Mouse (Mus musculus): ENCODE results near the gene Socs7. TPM values are rescaled to one million over a fixed set of nuclear protein-coding genes. Genes with fewer than 3 reads are reported as not detected.
"Not testable (repeated sequence)": the region's sequence is repeated elsewhere in the genome, so short reads cannot be mapped to it uniquely, and the experiment has no call there.

Gene Socs7
- polyA plus RNA-seq, 1 experiment from 2014 or later, result 2.6 TPM

DNA sequence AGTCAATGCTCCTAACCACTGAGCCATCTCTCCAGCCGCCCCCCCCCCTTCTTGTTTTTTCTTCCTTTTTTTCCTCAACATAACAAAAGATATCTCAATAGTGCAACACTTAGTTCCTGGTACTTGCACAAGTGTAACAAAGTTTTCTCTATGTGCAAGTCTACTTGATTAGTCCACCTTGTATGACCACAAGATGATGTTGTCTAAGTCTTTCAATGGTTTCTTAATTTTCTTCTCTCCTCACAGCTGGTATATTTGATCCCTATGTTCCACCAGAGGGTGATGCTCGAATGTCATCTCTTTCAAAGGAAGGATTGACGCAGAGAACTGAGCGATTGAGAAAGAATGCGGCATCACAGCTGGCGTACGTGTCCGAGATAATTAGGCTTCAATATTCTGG, 41.2 kb upstream of the Socs7 start:
- no peaks in the 10 kb centered on the region for H3K9me3 ChIP-seq (replicated peaks; ENCODE audit: low read length)
- H3K9ac ChIP-seq (ENCODE audit: low read depth, low read length), result no peak overlapping the region
- H3K36me3 ChIP-seq (ENCODE audit: insufficient read depth, low read length), result peaks cover 23% of the 10 kb centered on the region; the same call in 1 of the 2 replicates
- H3K27ac ChIP-seq, result no peak overlapping the region
- no peak for TF ChIP-seq CTCF (IDR thresholded peaks at IDR 0.05; ENCODE audit: low read depth)
- no peak overlapping the region for H3K4me2 ChIP-seq (ENCODE audit: low read length)
- 92% methylated on average over 8 of the region's 8 CpGs for WGBS
- H3K4me3 ChIP-seq (replicated peaks; ENCODE audit: low read depth, low read length), result no peak overlapping the region
- ATAC-seq (replicated peaks; ENCODE audit: low FRiP score, low read depth) (no peak), DNase-seq (ENCODE audit: low spot score) (no peak)
- H3K27me3 ChIP-seq (ENCODE audit: insufficient read depth, low read length), result no peaks in the 10 kb centered on the region
- H3K4me1 ChIP-seq (replicated peaks; ENCODE audit: insufficient read depth, low read length), result no peaks in the 10 kb centered on the region

DNA sequence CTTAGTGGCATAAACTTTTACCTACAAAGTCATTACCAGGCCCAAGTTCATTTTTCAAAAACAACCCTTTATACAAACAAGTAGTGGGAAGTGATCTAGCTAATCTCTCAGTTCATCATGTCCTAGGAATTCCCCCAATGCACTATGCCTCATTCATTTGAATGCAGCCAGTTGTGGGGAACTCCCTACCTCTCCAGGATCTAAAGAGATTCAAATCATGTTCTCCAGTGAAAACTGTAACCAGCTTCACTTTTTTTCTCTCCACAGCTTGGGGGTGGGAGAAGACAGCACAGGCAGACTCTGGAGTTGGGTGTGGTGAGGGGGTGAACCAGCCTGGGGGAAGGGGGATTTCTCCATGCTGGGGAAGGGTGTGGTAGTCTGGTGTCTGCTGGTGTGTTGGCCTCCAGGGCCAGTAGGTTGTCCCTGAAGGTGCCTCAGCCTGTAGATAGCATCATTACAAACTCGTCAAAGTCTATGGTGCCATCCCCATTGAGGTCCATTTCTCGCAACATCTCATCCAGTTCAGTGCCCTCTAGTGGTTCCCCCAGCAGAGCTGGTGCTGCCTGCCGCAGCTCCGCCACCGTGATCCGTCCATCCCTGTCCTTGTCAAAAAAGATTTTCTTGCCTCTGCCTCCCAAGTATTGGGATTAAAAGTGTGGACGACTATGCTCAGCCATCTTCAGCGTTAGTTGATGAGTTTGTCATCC, 40.3 kb upstream of the Socs7 start:
- H3K27me3 ChIP-seq (ENCODE audit: insufficient read depth, low read length); H3K9me3 ChIP-seq (replicated peaks; ENCODE audit: low read length); H3K4me1 ChIP-seq (replicated peaks; ENCODE audit: insufficient read depth, low read length); H3K27ac ChIP-seq; H3K4me3 ChIP-seq (replicated peaks; ENCODE audit: low read depth, low read length); DNase-seq (ENCODE audit: low spot score); H3K9ac ChIP-seq (ENCODE audit: low read depth, low read length); ATAC-seq (replicated peaks; ENCODE audit: low FRiP score, low read depth); H3K4me2 ChIP-seq (ENCODE audit: low read length): not testable (repeated sequence)
- 83% methylated on average over 8 of the region's 8 CpGs for WGBS
- peaks cover 32% of the 10 kb centered on the region; the same call in 1 of the 2 replicates for H3K36me3 ChIP-seq (ENCODE audit: insufficient read depth, low read length)

DNA sequence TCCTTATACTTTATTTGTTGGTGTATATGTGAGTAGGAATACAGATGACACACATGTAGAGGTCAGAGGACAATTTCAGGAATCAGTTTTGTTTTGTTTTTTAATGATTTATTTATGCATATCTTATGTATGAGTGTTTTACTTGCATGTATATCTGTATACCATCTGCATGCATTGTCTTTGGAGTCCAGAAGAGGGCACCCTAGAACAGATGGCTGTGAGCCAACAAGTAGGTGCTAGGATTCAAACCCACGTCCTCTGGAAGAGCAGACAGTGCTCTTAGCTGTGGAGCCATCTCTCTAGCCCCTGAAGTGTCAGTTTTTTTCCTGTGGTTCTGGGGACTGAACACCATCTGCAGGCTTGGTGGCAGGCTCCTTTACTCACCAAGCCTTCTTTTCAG, 37.1 kb upstream of the Socs7 start:
- Histone ChIP-seq H3K4me1 (replicated peaks; ENCODE audit: insufficient read depth, low read length) (no peaks in the 10 kb centered on the region), H3K4me3 (replicated peaks; ENCODE audit: low read depth, low read length) (no peak overlapping the region), H3K27ac (no peak overlapping the region), H3K9me3 (replicated peaks; ENCODE audit: low read length) (no peaks in the 10 kb centered on the region), H3K27me3 (ENCODE audit: insufficient read depth, low read length) (no peaks in the 10 kb centered on the region), H3K36me3 (ENCODE audit: insufficient read depth, low read length) (peaks cover 46% of the 10 kb centered on the region), H3K4me2 (ENCODE audit: low read length) (no peak overlapping the region), H3K9ac (ENCODE audit: low read depth, low read length) (no peak overlapping the region)
- no peak for ATAC-seq (replicated peaks; ENCODE audit: low FRiP score, low read depth)
- no peak for DNase-seq (ENCODE audit: low spot score)
- TF ChIP-seq CTCF (IDR thresholded peaks at IDR 0.05; ENCODE audit: low read depth), result peak; percentile 48
- WGBS, result 61% methylated on average over 1 of the region's 1 CpGs

DNA sequence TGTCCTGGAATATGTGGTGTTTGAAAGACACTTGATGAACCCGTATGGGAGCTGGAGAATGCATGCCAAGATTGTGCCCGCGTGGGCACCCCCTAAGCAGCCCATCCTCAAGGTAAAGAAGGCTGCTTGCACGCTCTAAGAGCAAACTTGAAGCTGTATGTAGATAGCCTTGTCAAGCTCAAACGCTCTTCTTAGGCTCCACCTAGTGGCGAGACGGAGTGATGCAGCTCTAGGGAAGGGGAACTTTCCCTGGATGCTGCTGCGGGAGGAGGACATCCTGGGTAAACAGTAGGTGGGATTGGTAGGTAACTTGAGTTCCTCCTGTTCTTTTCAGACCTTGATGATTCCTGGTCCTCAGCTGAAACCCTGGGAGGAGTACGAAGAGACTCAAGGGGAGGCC, 34.2 kb upstream of the Socs7 start:
- Histone ChIP-seq H3K4me1 (replicated peaks; ENCODE audit: insufficient read depth, low read length) (no peaks in the 10 kb centered on the region), H3K27me3 (ENCODE audit: insufficient read depth, low read length) (no peaks in the 10 kb centered on the region), H3K4me3 (replicated peaks; ENCODE audit: low read depth, low read length) (no peak overlapping the region), H3K27ac (no peak overlapping the region), H3K9ac (ENCODE audit: low read depth, low read length) (no peak overlapping the region), H3K9me3 (replicated peaks; ENCODE audit: low read length) (no peaks in the 10 kb centered on the region), H3K36me3 (ENCODE audit: insufficient read depth, low read length) (peaks cover 42% of the 10 kb centered on the region), H3K4me2 (ENCODE audit: low read length) (no peak overlapping the region)
- peak; percentile 86 for TF ChIP-seq CTCF (IDR thresholded peaks at IDR 0.05; ENCODE audit: low read depth)
- DNase-seq (ENCODE audit: low spot score) (peak; percentile 78), ATAC-seq (replicated peaks; ENCODE audit: low FRiP score, low read depth) (no peak)
- WGBS, result 28% methylated on average over 9 of the region's 9 CpGs

DNA sequence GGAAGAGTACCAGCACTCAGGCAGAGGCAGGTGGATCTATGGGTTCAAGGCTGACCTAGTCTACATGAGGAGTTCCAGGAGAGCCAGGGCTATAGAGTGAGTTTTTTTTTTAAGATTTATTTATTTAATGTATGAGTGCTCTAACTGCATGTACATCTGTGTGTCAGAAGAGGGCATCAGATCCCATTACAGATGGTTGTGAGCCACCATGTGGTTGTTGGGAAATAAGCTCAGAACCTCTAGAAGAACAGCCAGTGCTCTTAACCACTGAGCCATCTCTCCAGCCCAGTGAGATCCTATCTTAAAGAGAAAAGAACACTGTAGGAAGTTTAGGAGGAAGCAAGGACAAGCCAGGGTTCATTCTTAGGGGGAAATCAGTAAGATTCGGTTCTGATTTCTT, 32.0 kb upstream of the Socs7 start:
- no peak for DNase-seq (ENCODE audit: low spot score)

DNA sequence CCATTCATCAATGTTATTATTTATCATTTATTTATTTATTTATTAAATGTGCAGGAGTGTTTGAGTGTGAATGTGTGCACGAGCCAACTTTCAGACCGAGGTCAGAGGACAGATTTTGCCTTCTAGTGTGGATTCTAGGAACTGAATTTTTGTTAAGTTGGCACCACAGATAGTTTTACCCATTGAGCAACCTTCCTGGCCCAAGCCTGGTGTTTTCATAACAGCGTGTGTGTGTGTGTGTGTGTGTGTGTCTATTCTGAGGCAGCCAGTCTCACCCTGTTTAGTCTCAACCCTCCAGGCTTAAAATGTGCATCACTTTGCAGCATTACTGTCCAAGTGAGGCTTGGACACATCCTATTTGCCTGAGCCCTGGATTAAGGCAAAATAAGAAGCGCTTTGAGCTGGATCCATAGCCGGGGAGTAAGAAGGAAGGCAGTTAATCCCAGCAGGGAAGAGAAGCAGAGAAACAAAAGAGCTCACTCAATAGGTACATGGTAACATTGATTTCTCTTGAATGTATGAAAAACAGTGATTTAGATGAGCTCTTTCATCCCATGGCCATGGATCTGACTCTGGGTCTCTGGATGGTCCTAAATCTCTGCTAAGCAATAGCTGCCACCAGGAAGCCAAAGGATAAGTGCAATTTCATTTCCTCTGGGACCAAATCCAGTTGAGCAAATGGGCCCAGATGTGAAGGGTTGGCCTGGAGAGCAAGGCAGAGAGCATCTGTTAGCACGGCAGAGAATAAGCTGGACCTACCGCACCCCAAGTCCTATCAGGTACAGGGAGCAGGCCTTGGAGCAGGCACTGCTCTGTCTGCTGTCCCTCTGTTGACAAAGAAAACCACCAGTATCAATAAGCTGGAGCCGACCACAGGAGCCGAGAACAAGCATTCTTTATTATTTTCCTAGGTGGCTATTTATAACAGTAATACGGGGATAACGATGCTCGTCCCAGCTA, 30.8 kb upstream of the Socs7 start:
- H3K9ac ChIP-seq (ENCODE audit: low read depth, low read length), result no peak overlapping the region

More for the DNA sequence above, 32.0 kb upstream of the Socs7 start:
- Histone ChIP-seq H3K4me3 (replicated peaks; ENCODE audit: low read depth, low read length) (no peak overlapping the region), H3K9ac (ENCODE audit: low read depth, low read length) (no peak overlapping the region), H3K9me3 (replicated peaks; ENCODE audit: low read length) (no peaks in the 10 kb centered on the region), H3K4me2 (ENCODE audit: low read length) (no peak overlapping the region), H3K27me3 (ENCODE audit: insufficient read depth, low read length) (no peaks in the 10 kb centered on the region), H3K27ac (no peak overlapping the region), H3K36me3 (ENCODE audit: insufficient read depth, low read length) (peaks cover 30% of the 10 kb centered on the region), H3K4me1 (replicated peaks; ENCODE audit: insufficient read depth, low read length) (no peaks in the 10 kb centered on the region)
- TF ChIP-seq CTCF (IDR thresholded peaks at IDR 0.05; ENCODE audit: low read depth), result peak; percentile 44
- whole genome bisulfite sequencing, result 97% methylated on average over 1 of the region's 1 CpGs
- no peak for ATAC-seq (replicated peaks; ENCODE audit: low FRiP score, low read depth)

More for the DNA sequence above, 30.8 kb upstream of the Socs7 start:
- no peak for TF ChIP-seq CTCF (IDR thresholded peaks at IDR 0.05; ENCODE audit: low read depth)
- Histone ChIP-seq H3K36me3 (ENCODE audit: insufficient read depth, low read length) (peaks cover 19% of the 10 kb centered on the region), H3K4me2 (ENCODE audit: low read length) (no peak overlapping the region), H3K4me1 (replicated peaks; ENCODE audit: insufficient read depth, low read length) (no peaks in the 10 kb centered on the region), H3K4me3 (replicated peaks; ENCODE audit: low read depth, low read length) (no peak overlapping the region), H3K27me3 (ENCODE audit: insufficient read depth, low read length) (no peaks in the 10 kb centered on the region), H3K27ac (no peak overlapping the region), H3K9me3 (replicated peaks; ENCODE audit: low read length) (no peaks in the 10 kb centered on the region)
- 89% methylated on average over 12 of the region's 12 CpGs for WGBS
- DNase-seq (ENCODE audit: low spot score), result no peak
- ATAC-seq (replicated peaks; ENCODE audit: low FRiP score, low read depth), result no peak
